Mouse (Mus musculus) erythroblast, embryonic 14.5 days (primary cell): ENCODE measurements around the gene Morc4.

ENCODE experiments used
- GATA1 ChIP-seq: IDR thresholded peaks from 2 replicates; pipeline ENCODE4 v1.6.1; 2012; ENCODE audit warnings: low read length, inconsistent platforms, mixed read lengths
- TAL1 ChIP-seq: IDR thresholded peaks from 3 replicates; pipeline ENCODE4 v1.6.1; 2012; ENCODE audit warnings: low read length, inconsistent platforms, mixed read lengths

- TF ChIP-seq TAL1 (no peak), GATA1 (no peak)
Observed at GRCm38 (mm10) chrX:139826926-139827325, 44.6 kb downstream of the Morc4 start.
